Mouse (Mus musculus) heart, embryonic 11.5 days (tissue): Measurements from ENCODE around the gene Muc3. TPM values are rescaled to one million over a fixed set of nuclear protein-coding genes. Genes with fewer than 3 reads are reported as not detected.
A peak's percentile ranks its signal among the peaks of the same experiment; 100 is the strongest.
"Not testable (repeated sequence)": the region's sequence is repeated elsewhere in the genome, so short reads cannot be mapped to it uniquely, and the experiment has no call there.

Source experiments
- ATAC-seq: fragments of 200-750 bp; cut with Nextera tagmentation; replicated peaks from 2 replicates; pipeline ENCODE4 v1.8.0; 2017; ENCODE audit warnings: moderate library complexity; ENCODE audit not compliant: insufficient number of reproducible peaks, low FRiP score, low TSS enrichment
- H3K27ac ChIP-seq: fragments of 300-500 bp; sonication (generic); 2 replicates; pipeline ENCODE4 v1.5.1; 2014; ENCODE audit warnings: mild to moderate bottlenecking, low read depth, low read length
- H3K27me3 ChIP-seq: fragments of 300-500 bp; sonication (generic); 2 replicates; pipeline ENCODE4 v1.6.1; 2014; ENCODE audit warnings: mild to moderate bottlenecking, low read length, mixed read lengths; ENCODE audit not compliant: control insufficient read depth, insufficient read depth
- H3K36me3 ChIP-seq: fragments of 300-500 bp; sonication (generic); 2 replicates; pipeline ENCODE4 v1.6.1; 2014; ENCODE audit warnings: mild to moderate bottlenecking, low read length, moderate library complexity, mixed read lengths; ENCODE audit not compliant: control insufficient read depth, insufficient read depth
- H3K4me1 ChIP-seq: fragments of 300-500 bp; sonication (generic); 2 replicates; pipeline ENCODE4 v1.6.1; 2014; ENCODE audit warnings: low read length; ENCODE audit not compliant: control insufficient read depth, insufficient read depth
- H3K4me2 ChIP-seq: fragments of 300-500 bp; sonication (generic); 2 replicates; pipeline ENCODE4 v1.6.1; 2014; ENCODE audit warnings: mild to moderate bottlenecking, moderate library complexity
- H3K4me3 ChIP-seq: fragments of 300-500 bp; sonication (generic); 2 replicates; pipeline ENCODE4 v1.5.1; 2014; ENCODE audit warnings: low read depth, low read length
- H3K9ac ChIP-seq: fragments of 300-500 bp; sonication (generic); 2 replicates; pipeline ENCODE4 v1.6.1; 2014; ENCODE audit warnings: mild to moderate bottlenecking, low read depth, low read length, moderate library complexity
- H3K9me3 ChIP-seq: fragments of 300-500 bp; sonication (generic); replicated peaks from 2 replicates; pipeline ENCODE4 v1.6.1; 2016; ENCODE audit warnings: low read length; ENCODE audit not compliant: control insufficient read depth
- WGBS: fragments of 180-500 bp; shearing (Covaris S2); extraction: QIAGEN DNeasy Blood & Tissue Kit; methylation state at CpG from one replicate; pipeline ENCODE4 v1.1.7; 2014; ENCODE audit not compliant: insufficient replicate concordance; 5-methylcytosine and 5-hydroxymethylcytosine counted together
- polyA plus RNA-seq: library from polyadenylated mRNA; unstranded; fragments of >200 nt; fragmentation: Nextera tagmentation; extraction: Ambion mirVana; gene quantifications from 2 replicates; pipeline ENCODE4 v1.2.1, GENCODE M21; 2014

The Muc3 gene
- polyA plus RNA-seq: not detected in 2 replicates

DNA sequence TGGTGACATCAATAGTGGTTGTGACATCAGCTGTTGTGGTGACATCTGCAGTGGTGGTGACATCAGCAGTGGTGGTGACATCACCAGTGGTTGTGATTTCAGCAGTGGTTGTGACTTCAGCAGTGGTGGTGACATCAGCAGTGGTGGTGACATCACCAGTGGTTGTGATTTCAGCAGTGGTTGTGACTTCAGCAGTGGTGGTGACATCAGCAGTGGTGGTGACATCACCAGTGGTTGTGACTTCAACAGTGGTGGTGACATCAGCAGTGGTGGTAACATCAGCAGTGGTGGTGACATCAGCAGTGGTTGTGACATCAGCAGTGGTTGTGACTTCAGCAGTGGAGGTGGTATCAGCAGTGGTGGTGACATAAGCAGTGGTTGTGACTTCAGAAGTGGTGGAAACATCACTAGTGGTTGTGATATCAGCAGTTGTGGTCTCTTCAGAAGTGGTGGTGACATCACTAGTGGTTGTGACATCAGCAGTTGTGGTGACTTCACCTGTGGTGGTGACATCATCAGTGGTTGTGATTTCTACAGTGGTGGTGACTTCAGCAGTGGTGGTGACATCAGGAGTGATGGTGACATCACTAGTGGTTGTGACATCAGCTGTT lies at the start of gene Muc3:
TSS of gene Muc3 (minus strand) at position 51 of the 611 bp plus-strand sequence.
- not testable (repeated sequence) for ATAC-seq, H3K27ac ChIP-seq, H3K4me2 ChIP-seq, H3K4me3 ChIP-seq, H3K36me3 ChIP-seq, H3K4me1 ChIP-seq, H3K9ac ChIP-seq, H3K27me3 ChIP-seq, H3K9me3 ChIP-seq

DNA sequence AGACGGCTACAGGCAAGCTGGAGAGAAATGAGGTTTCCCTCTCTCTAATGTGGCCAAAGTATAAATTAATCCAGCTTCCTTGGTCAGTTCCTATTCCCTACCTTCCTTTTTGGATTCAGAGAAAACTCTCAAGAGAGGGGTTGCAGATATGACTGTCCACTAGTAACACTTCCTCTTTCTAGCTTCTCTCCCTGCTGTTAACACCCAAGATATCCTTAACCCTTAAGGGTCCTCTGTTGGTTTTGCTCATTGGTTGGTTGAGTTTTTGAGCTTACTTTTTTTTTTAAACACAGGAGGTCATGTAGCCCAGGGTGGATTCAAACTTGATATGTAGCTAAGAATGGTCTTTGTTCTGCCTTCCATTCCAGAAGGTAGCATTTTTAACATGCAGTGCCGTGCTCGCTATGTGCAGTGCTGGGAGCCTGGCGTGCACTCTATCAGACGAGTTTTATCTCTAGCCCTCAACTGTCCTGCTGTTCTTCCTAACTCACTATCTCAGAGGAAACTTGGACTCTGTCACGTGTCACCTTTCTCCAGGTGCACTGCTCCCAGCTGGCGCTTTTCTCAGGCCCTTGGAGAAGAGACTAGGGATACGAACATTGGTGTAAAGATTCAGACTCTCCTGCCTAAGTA lies 45.5 kb upstream of the Muc3 start:
- no peak overlapping the region for H3K4me2 ChIP-seq
- H3K9ac ChIP-seq: no peak overlapping the region
- no peak overlapping the region for H3K27ac ChIP-seq
- H3K36me3 ChIP-seq: no peaks in the 10 kb centered on the region
- no peak overlapping the region for H3K4me3 ChIP-seq
- WGBS: 37% methylated on average over 8 of the region's 8 CpGs
- H3K27me3 ChIP-seq: no peaks in the 10 kb centered on the region
- no peaks in the 10 kb centered on the region for H3K9me3 ChIP-seq
- ATAC-seq: no peak
- H3K4me1 ChIP-seq: no peaks in the 10 kb centered on the region

GRCm38 (mm10) chr5:137193279-137193952 lies 44.3 kb upstream of the Muc3 start:
- Histone ChIP-seq H3K4me2 (no peak overlapping the region), H3K4me1 (no peaks in the 10 kb centered on the region), H3K36me3 (no peaks in the 10 kb centered on the region), H3K9ac (no peak overlapping the region), H3K4me3 (no peak overlapping the region), H3K27me3 (no peaks in the 10 kb centered on the region), H3K9me3 (no peaks in the 10 kb centered on the region), H3K27ac (no peak overlapping the region)
- no peak for ATAC-seq
- WGBS: 68% methylated on average over 8 of the region's 8 CpGs

- no peak for ATAC-seq
- Histone ChIP-seq H3K27me3 (no peaks in the 10 kb centered on the region), H3K27ac (no peak overlapping the region), H3K36me3 (no peaks in the 10 kb centered on the region), H3K9me3 (no peaks in the 10 kb centered on the region), H3K9ac (peak overlapping the region; percentile 80), H3K4me3 (peak overlapping the region; percentile 60), H3K4me2 (peak overlapping the region; percentile 84), H3K4me1 (no peaks in the 10 kb centered on the region)
- 2% methylated on average over 34 of the region's 34 CpGs for WGBS
Observed at GRCm38 (mm10) chr5:137189326-137189725, 40.2 kb upstream of the Muc3 start.

DNA sequence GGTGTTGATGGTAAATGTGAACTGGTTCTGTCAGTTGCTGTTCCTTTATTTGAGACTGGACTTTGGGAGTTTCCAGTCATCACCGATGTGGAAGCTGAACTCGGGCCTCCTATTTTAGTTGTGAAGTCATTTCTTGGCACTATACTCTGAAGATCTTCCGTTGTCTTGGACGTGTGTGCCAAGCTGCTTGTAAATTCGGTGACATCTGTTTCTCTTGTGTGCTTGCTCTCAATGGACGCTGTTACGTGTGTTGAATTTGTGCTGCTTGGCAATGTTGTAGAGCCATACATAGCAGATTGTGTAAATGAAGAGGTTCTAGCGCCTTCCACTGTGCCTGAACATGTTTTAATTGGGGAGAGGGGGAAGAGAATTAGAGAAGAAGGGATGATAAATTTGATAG lies 36.2 kb upstream of the Muc3 start:
- no peak for ATAC-seq
- no peak overlapping the region for H3K4me2 ChIP-seq
- WGBS: 85% methylated on average over 8 of the region's 8 CpGs

GRCm38 (mm10) chr5:137179646-137180374 lies 30.7 kb upstream of the Muc3 start:
- ATAC-seq: no peak
- 70% methylated on average over 8 of the region's 8 CpGs for WGBS
- no peak overlapping the region for H3K9ac ChIP-seq
- no peaks in the 10 kb centered on the region for H3K9me3 ChIP-seq
- H3K27me3 ChIP-seq: peaks cover 6% of the 10 kb centered on the region
- no peaks in the 10 kb centered on the region for H3K36me3 ChIP-seq
- H3K27ac ChIP-seq: no peak overlapping the region
- no peaks in the 10 kb centered on the region for H3K4me1 ChIP-seq
- H3K4me2 ChIP-seq: no peak overlapping the region
- no peak overlapping the region for H3K4me3 ChIP-seq

More for the DNA sequence above, 36.2 kb upstream of the Muc3 start:
- Histone ChIP-seq H3K4me1 (no peaks in the 10 kb centered on the region), H3K9me3 (no peaks in the 10 kb centered on the region), H3K27me3 (no peaks in the 10 kb centered on the region), H3K27ac (no peak overlapping the region), H3K9ac (no peak overlapping the region), H3K4me3 (no peak overlapping the region), H3K36me3 (no peaks in the 10 kb centered on the region)

GRCm38 (mm10) chr5:137173967-137174366 lies 24.8 kb upstream of the Muc3 start:
- Histone ChIP-seq H3K27me3 (peaks cover 4% of the 10 kb centered on the region), H3K4me1 (no peaks in the 10 kb centered on the region), H3K9me3 (no peaks in the 10 kb centered on the region), H3K4me2 (no peak overlapping the region), H3K4me3 (no peak overlapping the region), H3K27ac (no peak overlapping the region), H3K9ac (no peak overlapping the region), H3K36me3 (no peaks in the 10 kb centered on the region)
- ATAC-seq: no peak
- 72% methylated on average over 6 of the region's 6 CpGs for WGBS

DNA sequence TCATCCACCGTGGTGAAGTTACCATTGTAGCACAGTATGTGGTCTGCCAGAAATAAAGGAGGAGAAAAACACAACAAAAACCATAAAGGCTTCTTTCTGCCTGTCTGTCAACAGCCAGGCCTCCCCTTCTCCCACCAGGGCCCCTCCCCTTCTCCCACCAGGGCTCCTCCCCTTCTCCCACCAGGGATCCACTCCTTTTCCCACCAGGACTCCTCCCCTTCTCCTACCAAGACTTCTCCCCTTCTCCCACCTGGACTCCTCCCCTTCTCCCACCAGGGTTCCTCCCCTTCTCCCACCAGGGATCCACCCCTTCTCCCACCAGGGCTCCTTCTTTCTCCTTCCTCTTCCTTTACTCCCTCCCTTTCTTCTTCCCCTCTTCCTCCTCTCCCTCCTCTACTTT lies 23.5 kb upstream of the Muc3 start:
- H3K36me3 ChIP-seq: no peaks in the 10 kb centered on the region
- H3K27ac ChIP-seq: no peak overlapping the region
- peaks cover 4% of the 10 kb centered on the region for H3K27me3 ChIP-seq
- H3K9ac ChIP-seq: no peak overlapping the region
- no peaks in the 10 kb centered on the region for H3K4me1 ChIP-seq
- H3K4me2 ChIP-seq: no peak overlapping the region
- no peak overlapping the region for H3K4me3 ChIP-seq
- H3K9me3 ChIP-seq: no peaks in the 10 kb centered on the region
- ATAC-seq: no peak
- WGBS: 23% methylated on average over 1 of the region's 1 CpGs
